Mouse (Mus musculus) kidney, embryonic 16.5 days (tissue): Measurements from ENCODE around the gene Maml2. TPM values are rescaled to one million over a fixed set of nuclear protein-coding genes. Genes with fewer than 3 reads are reported as not detected.

Experiments used
- ATAC-seq: fragments of 200-750 bp; cut with Nextera tagmentation; 2 replicates; pipeline ENCODE4 v1.8.0; 2017; ENCODE audit warnings: moderate TSS enrichment; ENCODE audit not compliant: low FRiP score, low TSS enrichment
- H3K27ac ChIP-seq: fragments of 300-500 bp; sonication (generic); 2 replicates; pipeline ENCODE4 v1.5.1; 2014; ENCODE audit warnings: low read length
- H3K27me3 ChIP-seq: fragments of 300-500 bp; sonication (generic); 2 replicates; pipeline ENCODE4 v1.6.1; 2014; ENCODE audit warnings: low read length, control low read depth, mixed read lengths; ENCODE audit not compliant: insufficient read depth
- H3K36me3 ChIP-seq: fragments of 300-500 bp; sonication (generic); 2 replicates; pipeline ENCODE4 v1.6.1; 2014; ENCODE audit warnings: low read length, control low read depth, mixed read lengths; ENCODE audit not compliant: insufficient read depth
- H3K4me1 ChIP-seq: fragments of 300-500 bp; sonication (generic); 2 replicates; pipeline ENCODE4 v1.6.1; 2014; ENCODE audit warnings: low read length, control low read depth, mixed read lengths; ENCODE audit not compliant: insufficient read depth
- H3K4me2 ChIP-seq: fragments of 300-500 bp; sonication (generic); replicated peaks from 2 replicates; pipeline ENCODE4 v1.6.1; 2014; ENCODE audit warnings: low read depth, low read length
- H3K4me3 ChIP-seq: fragments of 300-500 bp; sonication (generic); 2 replicates; pipeline ENCODE4 v1.5.1; 2014; ENCODE audit warnings: mild to moderate bottlenecking, low read length
- H3K9ac ChIP-seq: fragments of 300-500 bp; sonication (generic); replicated peaks from 2 replicates; pipeline ENCODE4 v1.6.1; 2014; ENCODE audit warnings: low read length
- H3K9me3 ChIP-seq: fragments of 300-500 bp; sonication (generic); 2 replicates; pipeline ENCODE4 v1.6.1; 2016; ENCODE audit warnings: low read length, control low read depth
- WGBS: fragments of 180-500 bp; shearing (Covaris S2); extraction: QIAGEN DNeasy Blood & Tissue Kit; methylation state at CpG from one replicate; pipeline ENCODE4 v1.1.7; 2014; 5-methylcytosine and 5-hydroxymethylcytosine counted together
- polyA plus RNA-seq: library from polyadenylated mRNA; unstranded; fragments of >200 nt; fragmentation: Nextera tagmentation; extraction: Ambion mirVana; gene quantifications from 2 replicates; pipeline ENCODE4 v1.2.1, GENCODE M21; 2015

Gene Maml2
- polyA plus RNA-seq, 1 experiment from 2014 or later: 10.0 TPM

GRCm38 (mm10) chr9:13583952-13584351, 286.2 kb downstream of the Maml2 start:
- H3K4me2 ChIP-seq: no peak overlapping the region
- H3K27me3 ChIP-seq: no peaks in the 10 kb centered on the region
- no peaks in the 10 kb centered on the region for H3K9me3 ChIP-seq
- H3K4me1 ChIP-seq: peaks cover 36% of the 10 kb centered on the region
- H3K9ac ChIP-seq: no peak overlapping the region
- no peak overlapping the region for H3K27ac ChIP-seq
- no peak for ATAC-seq
- no peak overlapping the region for H3K4me3 ChIP-seq
- no peaks in the 10 kb centered on the region for H3K36me3 ChIP-seq
- 33% methylated on average over 5 of the region's 5 CpGs for WGBS

DNA sequence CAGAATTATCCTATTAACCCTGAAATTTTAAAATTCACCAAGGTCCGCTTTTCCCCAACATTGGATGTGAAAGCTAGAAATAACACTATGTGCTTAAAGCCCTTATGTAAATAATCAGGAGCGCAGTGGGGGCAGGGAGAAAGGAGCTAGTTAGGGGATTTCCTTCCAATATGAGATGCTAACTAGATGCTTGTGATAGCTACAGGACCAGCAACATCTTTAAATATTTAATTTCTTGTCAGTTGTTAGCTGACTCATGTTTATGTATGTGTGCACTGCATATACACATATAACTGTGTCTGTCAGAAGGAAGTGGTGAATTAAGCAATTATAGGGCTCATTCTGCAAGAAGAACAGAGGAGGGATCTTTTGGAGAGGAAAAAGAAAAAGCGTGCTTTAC, 286.7 kb downstream of the Maml2 start:
- no peak for ATAC-seq
- H3K36me3 ChIP-seq: no peaks in the 10 kb centered on the region
- H3K27ac ChIP-seq: no peak overlapping the region
- no peak overlapping the region for H3K9ac ChIP-seq
- no peaks in the 10 kb centered on the region for H3K27me3 ChIP-seq
- H3K4me3 ChIP-seq: no peak overlapping the region
- 79% methylated on average over 3 of the region's 3 CpGs for WGBS
- no peaks in the 10 kb centered on the region for H3K9me3 ChIP-seq
- H3K4me2 ChIP-seq: no peak overlapping the region
- peaks cover 36% of the 10 kb centered on the region for H3K4me1 ChIP-seq

DNA sequence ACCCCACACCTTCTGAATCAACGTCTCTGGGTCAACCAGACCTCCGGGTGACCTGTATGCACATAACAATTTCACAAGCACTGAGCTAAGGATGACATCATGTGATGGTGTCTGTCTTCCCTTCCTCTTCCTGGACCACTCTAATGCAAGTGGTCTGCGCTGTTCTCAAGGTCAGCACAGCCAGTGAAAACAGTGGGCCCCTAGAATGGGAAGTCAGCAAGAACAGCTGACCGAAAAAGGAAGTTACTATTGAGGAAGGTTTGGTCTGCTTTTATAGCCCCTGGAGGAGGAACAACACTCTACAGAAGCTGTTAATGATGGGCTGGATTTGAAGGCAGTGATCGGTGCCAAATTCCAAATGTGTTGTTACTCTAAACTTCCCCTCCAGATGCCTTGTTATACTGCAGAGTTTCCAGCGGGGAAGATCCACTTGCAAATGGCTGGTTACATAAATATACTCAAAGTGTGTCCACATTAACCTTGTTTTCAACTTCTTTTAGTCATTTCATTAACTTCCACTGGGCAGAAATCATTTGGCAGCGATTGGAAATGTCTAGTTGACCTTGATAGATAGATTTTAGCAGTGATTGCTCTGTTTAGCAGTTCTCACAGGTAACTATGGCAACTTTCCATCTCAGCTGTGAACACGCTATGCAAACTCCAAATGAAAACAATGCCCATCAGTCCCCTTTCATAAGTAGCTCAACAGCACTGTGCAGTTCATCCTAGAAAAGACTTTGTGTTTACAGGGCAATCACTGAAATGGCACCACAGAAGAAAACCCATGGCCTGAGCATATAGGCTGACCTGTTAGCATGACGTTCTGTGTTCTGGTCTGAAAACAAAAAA, 289.6 kb downstream of the Maml2 start:
- Histone ChIP-seq H3K4me2 (no peak overlapping the region), H3K9ac (no peak overlapping the region), H3K36me3 (no peaks in the 10 kb centered on the region), H3K9me3 (no peaks in the 10 kb centered on the region), H3K4me3 (no peak overlapping the region), H3K4me1 (peaks cover 32% of the 10 kb centered on the region), H3K27ac (peak overlapping the region; percentile 61), H3K27me3 (no peaks in the 10 kb centered on the region)
- ATAC-seq: peak; percentile 65; the same call in 1 of the 2 replicates
- 46% methylated on average over 9 of the region's 9 CpGs for whole genome bisulfite sequencing

DNA sequence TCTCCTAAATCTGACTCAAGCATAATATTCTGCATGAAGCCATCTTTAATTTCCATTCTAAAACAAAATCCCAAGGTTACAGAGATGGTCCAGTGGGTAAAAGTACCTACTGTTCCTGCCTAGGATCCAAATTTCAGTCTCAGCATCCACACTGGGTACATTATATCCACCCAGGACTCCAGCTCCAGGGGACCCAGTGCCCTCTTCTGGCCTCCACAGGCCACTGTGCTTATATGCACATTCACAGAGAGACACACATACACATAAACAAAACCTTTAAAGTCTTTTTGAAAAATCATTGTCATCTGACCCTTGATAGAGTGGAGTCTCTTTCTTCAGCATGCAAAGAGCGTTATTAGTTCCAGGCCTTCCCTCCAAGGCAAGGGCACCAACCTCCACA, 291.0 kb downstream of the Maml2 start:
- no peak overlapping the region for H3K27ac ChIP-seq
- ATAC-seq: no peak
- H3K9ac ChIP-seq: no peak overlapping the region
- H3K9me3 ChIP-seq: no peaks in the 10 kb centered on the region
- peaks cover 25% of the 10 kb centered on the region for H3K4me1 ChIP-seq
- H3K4me2 ChIP-seq: no peak overlapping the region
- no peaks in the 10 kb centered on the region for H3K36me3 ChIP-seq
- H3K4me3 ChIP-seq: no peak overlapping the region
- 94% methylated on average over 1 of the region's 1 CpGs for WGBS
- H3K27me3 ChIP-seq: no peaks in the 10 kb centered on the region

DNA sequence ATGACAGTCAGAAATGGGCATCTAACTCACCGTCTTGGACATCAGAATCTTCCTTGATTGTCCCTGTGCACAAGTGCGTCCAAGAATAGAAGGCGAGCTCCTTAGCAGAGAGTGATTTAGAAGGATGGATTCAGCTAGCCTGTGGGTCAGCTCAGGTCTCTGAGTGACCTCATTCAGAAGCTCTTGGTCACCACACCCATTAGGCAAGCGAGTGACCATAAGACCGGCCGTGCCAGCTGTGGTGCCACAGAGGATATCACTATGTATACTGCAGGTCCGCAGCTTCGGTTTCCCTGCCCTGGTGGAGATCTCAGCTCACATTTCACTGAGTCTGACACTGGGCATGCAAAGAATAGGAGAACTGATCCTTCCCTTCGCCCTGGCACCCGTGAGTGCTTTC, 294.9 kb downstream of the Maml2 start:
- no peak overlapping the region for H3K4me2 ChIP-seq
- no peak overlapping the region for H3K27ac ChIP-seq
- no peaks in the 10 kb centered on the region for H3K9me3 ChIP-seq

GRCm38 (mm10) chr9:13597736-13598135, 300.0 kb downstream of the Maml2 start:
- no peak for ATAC-seq
- no peaks in the 10 kb centered on the region for H3K9me3 ChIP-seq
- H3K4me1 ChIP-seq: no peaks in the 10 kb centered on the region
- H3K9ac ChIP-seq: no peak overlapping the region
- H3K27ac ChIP-seq: no peak overlapping the region
- 91% methylated on average over 6 of the region's 6 CpGs for WGBS
- no peaks in the 10 kb centered on the region for H3K36me3 ChIP-seq
- no peaks in the 10 kb centered on the region for H3K27me3 ChIP-seq
- no peak overlapping the region for H3K4me3 ChIP-seq
- H3K4me2 ChIP-seq: no peak overlapping the region

More for the DNA sequence above, 294.9 kb downstream of the Maml2 start:
- no peak overlapping the region for H3K9ac ChIP-seq
- H3K4me1 ChIP-seq: no peaks in the 10 kb centered on the region
- no peak overlapping the region for H3K4me3 ChIP-seq
- no peaks in the 10 kb centered on the region for H3K27me3 ChIP-seq
- WGBS: 75% methylated on average over 10 of the region's 10 CpGs
- no peaks in the 10 kb centered on the region for H3K36me3 ChIP-seq
- no peak for ATAC-seq

DNA sequence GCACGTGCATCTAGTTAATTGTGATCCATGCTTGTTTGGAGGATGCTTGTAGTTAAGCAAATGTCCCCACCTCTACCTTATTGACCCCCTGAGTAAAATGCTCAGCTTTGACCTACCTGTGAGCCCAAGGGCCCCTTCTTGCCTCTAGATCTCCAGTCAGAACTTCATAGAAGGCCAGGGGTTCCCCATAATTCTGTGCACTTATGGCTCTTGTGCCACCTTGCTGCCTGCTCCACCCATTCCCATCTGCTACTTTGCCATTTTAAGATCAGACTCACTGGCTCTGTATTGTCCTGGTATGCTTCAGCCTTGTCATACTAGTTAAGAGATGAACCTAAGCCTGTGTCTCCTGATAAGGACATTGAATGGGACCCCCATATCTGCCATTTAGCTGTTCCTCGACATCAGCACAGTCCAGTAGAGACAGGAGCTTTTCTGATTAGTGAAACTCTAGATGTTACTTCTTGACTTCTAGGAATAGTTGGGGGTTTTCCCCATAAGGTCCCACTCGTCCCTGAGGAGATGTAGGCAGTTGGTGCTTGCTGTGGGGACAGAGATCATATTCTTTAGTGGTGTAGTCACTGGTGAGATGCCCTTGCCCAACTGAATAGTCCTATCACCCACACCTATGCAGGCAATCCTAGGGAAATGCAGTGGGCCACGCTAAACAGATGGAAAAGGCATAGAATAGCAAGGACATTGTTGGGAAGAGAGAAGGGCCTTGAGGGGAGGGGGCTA, 301.0 kb downstream of the Maml2 start:
- Histone ChIP-seq H3K4me2 (no peak overlapping the region), H3K4me3 (no peak overlapping the region), H3K4me1 (no peaks in the 10 kb centered on the region), H3K27ac (no peak overlapping the region), H3K27me3 (no peaks in the 10 kb centered on the region), H3K9ac (no peak overlapping the region), H3K9me3 (no peaks in the 10 kb centered on the region), H3K36me3 (no peaks in the 10 kb centered on the region)
- WGBS: 81% methylated on average over 4 of the region's 4 CpGs
- no peak for ATAC-seq

DNA sequence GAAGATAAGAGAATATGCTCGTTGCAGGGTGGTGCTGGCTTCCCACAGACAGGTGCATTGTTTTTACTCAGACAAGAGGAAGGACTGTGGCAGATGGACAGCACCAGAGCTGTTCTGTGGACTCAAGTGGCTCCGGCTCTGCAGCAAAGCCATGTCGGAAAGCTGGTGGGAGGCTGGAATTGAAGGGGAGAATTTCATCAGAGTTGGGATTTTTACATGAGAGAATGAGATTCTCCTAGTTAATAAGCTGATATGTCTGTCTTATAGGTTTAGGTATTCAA, 301.5 kb downstream of the Maml2 start:
- Histone ChIP-seq H3K4me1 (no peaks in the 10 kb centered on the region), H3K9ac (no peak overlapping the region), H3K4me3 (no peak overlapping the region), H3K9me3 (no peaks in the 10 kb centered on the region), H3K36me3 (no peaks in the 10 kb centered on the region), H3K4me2 (no peak overlapping the region), H3K27me3 (no peaks in the 10 kb centered on the region), H3K27ac (no peak overlapping the region)
- WGBS: 85% methylated on average over 3 of the region's 3 CpGs
- ATAC-seq: no peak

DNA sequence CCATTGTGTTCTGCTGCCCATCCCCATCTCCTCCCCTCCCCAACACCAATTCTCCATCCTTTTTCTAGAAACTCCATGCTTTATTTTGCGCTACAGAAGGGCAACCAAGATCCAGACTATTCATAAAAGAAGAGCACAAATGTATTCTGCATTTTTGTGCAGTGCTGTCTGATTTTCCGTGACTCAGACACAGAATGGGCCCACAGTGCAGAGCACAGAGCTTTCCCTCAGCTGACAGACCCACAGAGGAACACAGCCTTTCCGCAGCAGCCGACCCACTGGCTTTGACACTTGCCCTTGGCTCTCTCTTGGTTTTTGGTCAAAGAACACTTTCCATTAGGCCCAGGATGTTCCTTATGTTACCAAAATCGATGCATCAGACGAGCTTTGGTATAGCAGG, 302.0 kb downstream of the Maml2 start:
- Histone ChIP-seq H3K9me3 (no peaks in the 10 kb centered on the region), H3K27ac (no peak overlapping the region), H3K4me3 (no peak overlapping the region), H3K4me1 (no peaks in the 10 kb centered on the region), H3K9ac (no peak overlapping the region), H3K27me3 (no peaks in the 10 kb centered on the region), H3K36me3 (no peaks in the 10 kb centered on the region), H3K4me2 (no peak overlapping the region)
- WGBS: 94% methylated on average over 6 of the region's 6 CpGs
- ATAC-seq: no peak

DNA sequence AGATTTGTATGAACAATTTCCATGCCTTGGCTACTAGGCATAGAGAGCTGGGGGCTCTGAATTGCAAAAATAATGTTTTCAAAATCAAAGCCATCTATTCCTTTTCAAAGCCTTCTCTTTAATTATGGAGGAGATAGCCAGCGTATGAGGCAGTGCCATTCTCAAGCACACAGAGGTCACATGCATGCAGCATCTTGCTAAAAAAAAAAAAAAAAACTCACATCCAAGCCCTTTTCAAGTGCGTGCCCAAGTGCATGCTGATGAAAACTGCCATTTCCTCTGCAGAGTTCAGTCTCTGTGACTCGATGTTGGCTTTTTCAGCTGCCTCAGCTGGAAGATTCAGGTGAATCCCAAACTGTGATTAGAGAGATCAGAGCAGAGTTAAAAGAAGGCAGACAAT, 304.0 kb downstream of the Maml2 start:
- no peak for ATAC-seq
- no peaks in the 10 kb centered on the region for H3K27me3 ChIP-seq

More for the DNA sequence above, 304.0 kb downstream of the Maml2 start:
- no peak overlapping the region for H3K4me3 ChIP-seq
- no peak overlapping the region for H3K27ac ChIP-seq
- no peak overlapping the region for H3K4me2 ChIP-seq
- no peaks in the 10 kb centered on the region for H3K4me1 ChIP-seq
- no peak overlapping the region for H3K9ac ChIP-seq
- 78% methylated on average over 3 of the region's 3 CpGs for WGBS
- H3K9me3 ChIP-seq: no peaks in the 10 kb centered on the region
- H3K36me3 ChIP-seq: no peaks in the 10 kb centered on the region
